Mouse (Mus musculus) midbrain, embryonic 10.5 days (tissue): ENCODE measurements around the gene Dip2b. TPM values are rescaled to one million over a fixed set of nuclear protein-coding genes. Genes with fewer than 3 reads are reported as not detected.

Source experiments
- DNase-seq: peaks from one replicate; pipeline ENCODE4 v3.0.0-alpha.2; 2017; ENCODE audit warnings: low spot score
- H3K27ac ChIP-seq: fragments of 300-500 bp; sonication (generic); replicated peaks from 2 replicates; pipeline ENCODE4 v1.5.1; 2016; ENCODE audit warnings: mild to moderate bottlenecking
- H3K27me3 ChIP-seq: fragments of 300-500 bp; sonication (generic); 2 replicates; pipeline ENCODE4 v1.6.1; 2016; ENCODE audit warnings: low read depth, mild to moderate bottlenecking; ENCODE audit not compliant: poor library complexity, severe bottlenecking
- H3K36me3 ChIP-seq: fragments of 300-500 bp; sonication (generic); 2 replicates; pipeline ENCODE4 v1.6.1; 2016; ENCODE audit warnings: mild to moderate bottlenecking, moderate library complexity
- H3K4me1 ChIP-seq: fragments of 300-500 bp; sonication (generic); 2 replicates; pipeline ENCODE4 v1.6.1; 2016
- H3K4me3 ChIP-seq: fragments of 300-500 bp; sonication (generic); 2 replicates; pipeline ENCODE4 v1.5.1; 2016; ENCODE audit warnings: mild to moderate bottlenecking, moderate library complexity
- H3K9me3 ChIP-seq: fragments of 300-500 bp; sonication (generic); replicated peaks from 2 replicates; pipeline ENCODE4 v1.6.1; 2016; ENCODE audit warnings: mild to moderate bottlenecking
- WGBS: fragments of 180-500 bp; shearing (Covaris S2); methylation state at CpG from one replicate; pipeline ENCODE4 v1.1.7; 2016; 5-methylcytosine and 5-hydroxymethylcytosine counted together
- polyA plus RNA-seq: library from polyadenylated mRNA; unstranded; fragments of >200 nt; fragmentation: Nextera tagmentation; extraction: Ambion mirVana; gene quantifications from 2 replicates; pipeline ENCODE4 v1.2.1, GENCODE M21; 2016

The Dip2b gene
- polyA plus RNA-seq, 1 experiment from 2014 or later = 16.4 TPM

DNA sequence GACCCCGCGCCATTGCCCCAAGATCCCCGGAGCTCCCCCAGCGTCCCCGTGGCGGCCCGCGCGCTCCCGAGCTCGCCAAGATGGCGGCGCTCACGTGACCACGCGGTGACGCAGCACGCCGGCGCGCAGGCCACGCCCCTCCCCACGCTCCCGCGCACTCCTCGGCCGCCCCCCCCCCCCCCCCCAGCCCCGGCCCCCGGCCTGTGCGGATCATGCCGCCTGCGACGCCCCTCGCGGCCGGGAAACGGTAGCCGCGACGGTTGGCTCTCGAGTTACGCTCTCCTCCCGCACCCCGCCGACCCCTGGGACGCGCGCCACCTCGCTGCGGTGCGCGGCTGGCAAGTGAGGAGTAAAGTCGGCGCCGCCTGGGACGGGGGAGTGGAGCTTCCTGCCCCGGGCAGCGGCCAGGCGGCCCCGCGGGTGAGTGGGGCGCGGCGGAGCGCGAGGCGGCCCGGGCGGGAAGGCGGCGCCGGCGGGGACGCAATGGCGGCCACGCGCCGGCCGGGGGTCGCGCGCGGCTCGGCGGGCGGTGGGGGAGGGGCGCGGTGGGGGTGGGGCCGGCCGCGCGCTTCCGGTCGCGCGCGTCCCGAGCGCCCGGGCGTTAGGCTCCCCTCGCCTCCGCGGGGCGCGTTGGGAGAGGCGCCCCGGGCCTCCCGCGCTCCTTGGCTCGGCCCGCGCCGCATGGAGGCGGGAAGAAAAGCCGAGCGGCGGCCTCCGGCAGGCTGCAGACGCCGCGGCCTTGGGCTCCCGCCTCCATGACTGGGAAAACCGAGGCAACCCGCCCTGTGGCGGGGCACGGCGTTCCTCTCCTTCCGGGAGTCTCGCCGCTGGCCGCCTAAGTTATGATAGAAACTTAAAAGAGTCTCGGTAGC is 189.4 kb downstream of the Dip2b start, which contains the start of gene Atf1:
TSS of gene Atf1 (plus strand) at position 157 of the 872 bp plus-strand sequence.
- DNase-seq = peak; percentile 93
- Histone ChIP-seq H3K4me3 (peak within 1 kb of the TSS; percentile 88), H3K36me3 (peaks cover 42% of the 10 kb centered on the region), H3K4me1 (peaks cover 23% of the 10 kb centered on the region), H3K9me3 (peaks cover 9% of the 10 kb centered on the region), H3K27me3 (no peaks in the 10 kb centered on the region), H3K27ac (peak within 1 kb of the TSS; percentile 100)
- WGBS = under 1% methylated on average over 72 of the region's 133 CpGs

DNA sequence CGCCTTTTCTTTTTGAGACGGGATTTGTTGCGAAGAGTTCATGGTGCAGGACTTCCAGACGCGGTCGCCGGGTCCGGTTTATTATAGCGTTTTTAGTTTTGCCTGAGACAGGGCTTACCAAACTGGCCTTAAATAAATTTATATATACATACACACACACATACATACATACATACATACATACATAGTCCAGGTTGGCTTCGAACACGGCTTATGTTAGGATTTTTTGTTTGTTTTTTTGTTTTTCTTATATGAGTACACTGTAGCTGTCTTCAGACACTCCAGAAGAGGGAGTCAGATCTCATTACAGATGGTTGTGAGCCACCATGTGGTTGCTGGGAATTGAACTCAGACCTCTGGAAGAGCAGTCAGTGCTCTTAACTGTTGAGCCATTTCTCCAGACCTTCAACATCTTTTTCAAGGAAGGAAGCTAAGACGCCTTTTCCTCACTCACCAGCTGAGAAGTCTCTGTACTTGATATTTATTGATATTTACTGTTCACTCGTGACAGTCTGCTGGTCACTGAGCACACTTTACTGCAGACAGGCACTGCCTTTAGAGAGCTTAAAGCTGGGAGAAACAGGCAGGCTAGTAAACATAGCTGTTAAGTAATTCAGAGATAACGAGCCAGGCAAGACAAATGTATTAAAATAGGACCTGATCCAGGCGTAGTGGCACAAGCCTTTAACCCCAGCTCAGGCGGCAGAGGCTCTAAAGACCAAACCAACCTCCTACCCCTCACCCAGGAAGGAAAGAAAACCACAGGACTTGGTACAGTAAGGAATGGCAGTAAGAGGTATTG is 190.3 kb downstream of the Dip2b start:
- DNase-seq = peak; percentile 12
- peaks cover 23% of the 10 kb centered on the region for H3K4me1 ChIP-seq
- 0 out of 2 replicates have a peak, but pooled peaks cover under 1% of the 10 kb centered on the region for H3K9me3 ChIP-seq
- H3K27ac ChIP-seq = peak overlapping the region; percentile 100
- peaks cover 42% of the 10 kb centered on the region for H3K36me3 ChIP-seq
- H3K4me3 ChIP-seq = peak overlapping the region; percentile 88
- WGBS = 22% methylated on average over 16 of the region's 16 CpGs
- H3K27me3 ChIP-seq = no peaks in the 10 kb centered on the region

DNA sequence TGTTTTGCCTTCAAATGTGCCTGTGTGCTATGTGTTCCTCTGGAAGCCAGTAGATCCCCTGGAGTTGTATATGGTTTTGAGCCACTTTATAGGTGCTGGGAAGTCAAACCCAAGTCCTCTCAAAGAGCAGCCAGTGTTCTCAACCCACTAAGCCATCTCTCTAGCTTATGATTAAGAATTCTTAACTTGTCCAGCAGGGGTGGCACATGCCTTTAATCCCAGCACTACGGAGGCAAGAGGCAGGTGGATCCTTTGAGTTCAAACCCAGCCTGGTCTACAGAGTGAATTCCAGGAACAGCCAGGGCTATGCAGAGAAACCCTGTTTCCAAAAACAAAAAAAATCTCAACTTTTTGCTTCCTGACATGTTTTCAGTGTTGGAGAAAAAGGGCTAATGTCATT is 192.2 kb downstream of the Dip2b start:
- Histone ChIP-seq H3K4me3 (no peak overlapping the region), H3K4me1 (peaks cover 23% of the 10 kb centered on the region), H3K36me3 (peaks cover 44% of the 10 kb centered on the region), H3K27ac (no peak overlapping the region), H3K27me3 (no peaks in the 10 kb centered on the region), H3K9me3 (no peaks in the 10 kb centered on the region)
- no peak for DNase-seq
- 73% methylated on average over 1 of the region's 1 CpGs for WGBS

DNA sequence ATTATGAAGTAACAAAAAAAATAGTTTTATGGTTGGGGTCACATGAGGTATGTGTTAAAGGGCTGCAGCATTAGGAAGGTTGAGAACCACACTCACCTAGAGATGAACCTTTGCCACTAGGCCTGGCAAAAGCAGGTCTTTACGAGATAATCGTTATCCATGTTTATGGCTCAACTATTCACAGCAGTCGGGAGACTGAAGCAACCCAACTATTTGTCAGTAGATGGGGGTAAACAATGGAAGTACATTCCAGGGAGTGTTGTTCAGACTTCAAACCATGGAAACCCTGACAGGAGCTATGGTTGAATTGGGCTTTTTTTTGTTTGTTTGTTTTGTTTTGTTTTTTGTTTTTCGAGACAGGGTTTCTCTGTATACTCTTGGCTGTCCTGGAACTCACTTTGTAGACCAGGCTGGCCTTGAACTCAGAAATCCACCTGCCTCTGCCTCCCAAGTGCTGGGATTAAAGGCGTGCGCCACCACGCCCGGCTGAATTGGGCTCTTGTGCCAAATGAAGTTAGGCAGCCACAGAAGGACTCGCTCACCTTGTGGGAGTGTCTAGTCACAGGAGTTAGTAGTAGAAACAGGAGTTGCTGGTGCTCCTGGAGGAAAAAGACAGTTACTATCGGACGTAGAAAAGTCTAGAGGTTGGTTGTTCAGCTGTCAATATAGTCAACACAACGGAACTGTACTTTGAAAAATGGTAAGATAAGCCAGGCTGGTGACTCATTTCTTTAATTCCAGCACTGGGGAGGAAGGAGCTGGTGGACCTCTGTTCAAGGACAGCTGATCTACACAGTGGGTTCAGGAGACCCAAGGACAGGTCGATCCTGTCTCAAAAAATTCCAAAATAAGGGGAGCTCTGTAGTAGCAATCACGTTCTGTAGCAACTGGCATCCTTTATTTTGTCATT is 193.4 kb downstream of the Dip2b start:
- 92% methylated on average over 14 of the region's 14 CpGs for WGBS

DNA sequence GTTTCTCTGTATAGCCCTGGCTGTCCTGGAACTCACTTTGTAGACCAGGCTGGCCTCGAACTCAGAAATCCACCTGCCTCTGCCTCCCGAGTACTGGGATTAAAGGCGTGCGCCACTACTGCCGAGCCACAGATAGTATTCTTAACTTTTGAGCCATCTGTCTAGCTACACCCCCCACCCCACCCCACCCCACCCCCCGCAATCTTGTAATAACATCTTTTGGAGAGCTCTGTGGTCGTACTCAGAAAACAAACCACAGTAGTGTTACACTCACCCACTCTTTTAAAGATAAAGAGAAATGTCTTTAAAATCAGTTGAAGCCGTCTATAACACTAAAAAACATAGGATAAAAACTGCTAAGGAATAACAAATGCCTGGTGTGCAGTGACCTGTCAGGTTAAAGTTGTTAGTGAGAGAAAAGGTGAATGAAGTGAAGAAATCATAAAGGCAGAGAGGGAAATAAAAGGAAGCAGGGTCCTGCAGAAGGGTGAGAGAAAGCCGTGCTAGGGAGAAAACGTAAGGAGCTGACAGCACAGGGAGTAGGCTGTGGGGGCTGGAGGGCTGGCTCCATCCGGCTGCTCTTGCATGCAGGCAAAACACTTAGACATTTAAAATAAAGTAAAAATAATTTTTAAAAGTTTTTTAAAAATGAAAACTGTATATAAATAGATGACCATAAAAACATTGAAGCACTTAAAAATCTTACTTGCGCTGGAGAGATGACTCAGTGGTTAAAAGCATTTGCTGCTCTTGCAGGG is 196.9 kb downstream of the Dip2b start:
- Histone ChIP-seq H3K36me3 (peaks cover 84% of the 10 kb centered on the region), H3K27me3 (no peaks in the 10 kb centered on the region)
- 95% methylated on average over 12 of the region's 12 CpGs for WGBS

More for the DNA sequence above, 193.4 kb downstream of the Dip2b start:
- no peak overlapping the region for H3K27ac ChIP-seq
- no peak for DNase-seq
- H3K4me1 ChIP-seq = peaks cover 18% of the 10 kb centered on the region
- no peak overlapping the region for H3K4me3 ChIP-seq
- H3K9me3 ChIP-seq = no peaks in the 10 kb centered on the region
- H3K27me3 ChIP-seq = no peaks in the 10 kb centered on the region
- peaks cover 52% of the 10 kb centered on the region for H3K36me3 ChIP-seq

DNA sequence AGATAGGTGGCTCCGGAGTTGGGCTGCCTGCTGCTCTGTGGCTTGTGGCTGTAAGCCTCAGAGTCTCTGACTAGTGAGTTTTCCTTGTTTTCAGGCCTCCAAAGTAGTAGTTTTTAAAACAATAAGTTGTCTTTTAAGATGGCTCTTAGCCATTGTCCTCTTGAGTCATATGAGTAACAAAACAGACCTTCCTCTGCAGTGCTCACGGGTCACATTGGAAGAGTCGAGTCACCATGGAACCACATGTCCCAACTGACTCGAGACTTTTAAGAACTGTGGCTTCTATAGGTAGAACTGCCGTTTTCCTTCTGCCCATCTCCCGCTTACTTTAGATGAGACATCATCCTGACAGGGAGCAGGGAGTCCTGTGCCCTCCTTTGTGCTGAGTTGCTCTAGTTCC is 198.5 kb downstream of the Dip2b start:
- Histone ChIP-seq H3K4me1 (no peaks in the 10 kb centered on the region), H3K4me3 (no peak overlapping the region), H3K9me3 (no peaks in the 10 kb centered on the region), H3K27ac (no peak overlapping the region), H3K36me3 (peaks cover 99% of the 10 kb centered on the region), H3K27me3 (no peaks in the 10 kb centered on the region)
- DNase-seq = no peak
- WGBS = 92% methylated on average over 6 of the region's 6 CpGs

More for the DNA sequence above, 196.9 kb downstream of the Dip2b start:
- H3K9me3 ChIP-seq = no peaks in the 10 kb centered on the region
- H3K4me3 ChIP-seq = no peak overlapping the region
- no peak for DNase-seq
- H3K4me1 ChIP-seq = no peaks in the 10 kb centered on the region
- H3K27ac ChIP-seq = no peak overlapping the region

DNA sequence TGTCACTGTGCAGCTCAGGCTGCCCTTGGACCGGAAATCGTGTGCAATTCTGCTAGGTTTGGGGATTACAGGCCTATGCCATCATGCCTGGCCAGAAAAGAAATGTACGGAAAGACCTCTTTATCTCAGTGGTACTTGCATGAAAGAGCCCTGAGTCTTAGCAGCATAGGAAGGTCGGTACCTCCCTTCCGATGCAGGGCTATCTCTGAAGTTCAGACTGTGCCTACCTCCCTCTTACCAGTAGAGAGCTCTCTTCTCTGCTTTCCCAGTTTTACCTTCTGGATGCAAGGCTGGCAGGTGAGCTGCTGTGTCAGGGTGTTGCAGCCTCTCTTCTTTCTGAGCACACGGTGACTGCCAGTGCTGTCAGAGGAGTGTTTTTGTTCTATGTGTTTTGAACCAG is 203.3 kb downstream of the Dip2b start:
- 93% methylated on average over 6 of the region's 6 CpGs for WGBS
- Histone ChIP-seq H3K36me3 (peaks cover 100% of the 10 kb centered on the region), H3K27ac (no peak overlapping the region), H3K27me3 (no peaks in the 10 kb centered on the region), H3K4me3 (no peak overlapping the region), H3K9me3 (no peaks in the 10 kb centered on the region), H3K4me1 (no peaks in the 10 kb centered on the region)
- DNase-seq = no peak

DNA sequence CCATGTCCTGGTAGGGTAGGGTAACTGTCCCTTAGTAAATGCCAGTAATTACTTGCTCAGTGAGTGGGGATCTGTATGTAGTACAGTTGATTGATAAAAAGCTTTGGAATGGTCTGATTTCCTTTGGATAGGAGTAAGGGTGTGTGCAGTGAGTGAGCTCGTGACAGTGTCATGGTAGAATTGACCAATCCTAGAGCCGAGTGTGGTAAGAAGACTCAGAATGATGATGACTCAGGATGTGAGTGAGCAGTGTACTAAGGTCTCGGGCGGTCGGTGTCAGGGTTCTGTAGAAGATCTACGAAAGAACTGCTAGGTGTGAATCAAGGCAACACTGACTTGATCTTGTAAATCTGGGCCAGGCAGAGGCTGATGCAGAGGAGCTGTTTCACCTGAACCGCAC is 207.5 kb downstream of the Dip2b start:
- Histone ChIP-seq H3K27me3 (no peaks in the 10 kb centered on the region), H3K27ac (no peak overlapping the region), H3K4me3 (no peak overlapping the region), H3K36me3 (peaks cover 100% of the 10 kb centered on the region), H3K9me3 (no peaks in the 10 kb centered on the region), H3K4me1 (no peaks in the 10 kb centered on the region)
- 94% methylated on average over 7 of the region's 7 CpGs for WGBS
- no peak for DNase-seq

DNA sequence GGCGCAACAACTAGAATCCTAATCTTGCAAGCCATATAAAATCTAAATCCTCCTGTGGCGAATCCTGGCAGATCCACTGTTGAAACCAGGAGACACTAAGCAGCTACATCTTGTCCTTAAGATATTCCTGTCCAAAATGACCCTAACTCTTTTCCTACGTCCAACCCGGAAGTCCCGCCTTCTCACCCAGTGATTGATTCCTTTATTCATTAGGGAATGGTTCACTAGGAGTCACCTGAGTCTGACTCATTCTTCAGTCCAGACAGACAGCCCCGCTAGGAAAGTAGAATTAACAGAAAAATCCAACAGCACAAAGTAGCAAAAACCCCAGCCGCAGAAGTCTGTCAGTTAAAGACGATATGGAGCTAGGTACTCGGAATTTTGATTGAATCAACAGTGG is 208.8 kb downstream of the Dip2b start:
- Histone ChIP-seq H3K27me3 (no peaks in the 10 kb centered on the region), H3K27ac (no peak overlapping the region), H3K36me3 (peaks cover 100% of the 10 kb centered on the region), H3K4me1 (no peaks in the 10 kb centered on the region), H3K4me3 (no peak overlapping the region), H3K9me3 (no peaks in the 10 kb centered on the region)
- WGBS = 96% methylated on average over 9 of the region's 9 CpGs
- no peak for DNase-seq

DNA sequence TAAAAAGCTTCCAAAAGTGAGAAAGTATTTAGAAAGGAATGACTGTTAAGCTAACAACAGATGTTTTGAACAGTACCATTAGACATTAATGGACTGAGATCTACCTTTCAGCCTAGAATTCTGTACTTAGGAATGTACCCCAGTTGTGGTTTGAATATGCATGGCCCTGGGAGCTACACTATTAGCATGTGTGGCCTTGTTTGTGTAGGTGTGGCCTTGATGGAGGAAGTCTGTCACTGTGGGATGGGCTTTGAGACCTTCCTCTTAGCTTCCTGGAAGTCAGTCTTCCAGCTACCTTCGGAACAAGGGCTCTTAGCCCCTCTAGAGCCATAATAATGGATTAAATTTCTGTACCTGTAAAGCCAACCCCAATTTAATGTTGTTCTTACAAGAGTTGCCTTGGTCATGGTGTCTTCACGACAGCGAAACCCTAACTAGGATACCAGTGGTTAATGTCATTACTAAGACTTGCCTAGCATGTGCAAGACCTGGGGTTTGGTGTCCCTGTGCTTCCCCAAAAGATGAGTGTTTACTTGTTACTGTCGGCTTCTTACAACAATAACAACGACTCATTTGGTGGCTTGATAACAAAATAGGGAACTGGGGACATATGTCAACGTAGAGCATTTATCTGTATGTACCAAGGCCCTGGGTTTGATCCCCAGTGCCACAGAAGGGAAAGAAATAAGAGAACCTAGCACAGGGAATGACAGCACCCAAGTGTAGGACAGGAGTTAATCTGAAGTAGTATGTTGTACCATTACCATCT is 210.4 kb downstream of the Dip2b start:
- H3K4me3 ChIP-seq = no peak overlapping the region
- no peaks in the 10 kb centered on the region for H3K4me1 ChIP-seq
- DNase-seq = no peak
- peaks cover 100% of the 10 kb centered on the region for H3K36me3 ChIP-seq
- 95% methylated on average over 6 of the region's 6 CpGs for WGBS
- no peaks in the 10 kb centered on the region for H3K27me3 ChIP-seq
- H3K27ac ChIP-seq = no peak overlapping the region
- no peaks in the 10 kb centered on the region for H3K9me3 ChIP-seq

DNA sequence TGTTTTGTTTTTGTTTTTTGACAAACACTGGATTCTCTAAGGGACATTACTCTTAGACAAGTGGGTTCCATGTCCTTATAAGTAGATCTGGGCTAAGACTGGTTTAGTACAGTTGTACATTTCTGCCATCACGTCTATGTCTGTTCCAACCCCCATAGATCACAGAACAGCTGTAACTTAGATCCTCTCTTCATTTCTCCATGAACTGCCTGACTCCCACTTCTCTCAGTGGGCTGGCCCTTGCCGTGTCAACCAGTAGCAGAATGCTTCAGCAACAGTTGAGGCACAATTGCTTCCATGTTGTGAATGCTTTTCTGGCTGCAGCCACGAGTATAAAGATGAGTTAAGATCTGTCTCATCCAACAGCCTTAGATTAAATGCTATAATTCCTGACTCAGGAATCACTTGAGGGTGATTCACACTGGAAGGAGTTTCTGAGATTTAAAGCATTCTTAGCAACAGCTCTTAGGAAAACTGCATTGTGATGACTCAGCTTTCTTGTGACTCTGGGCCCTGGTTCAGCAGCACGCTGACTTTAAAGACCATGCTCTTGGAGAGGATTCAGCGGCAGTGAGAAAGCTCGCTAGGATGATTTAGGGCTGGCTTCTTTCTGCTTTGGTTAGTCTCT is 212.8 kb downstream of the Dip2b start:
- no peak for DNase-seq
- Histone ChIP-seq H3K4me3 (no peak overlapping the region), H3K27ac (no peak overlapping the region), H3K4me1 (no peaks in the 10 kb centered on the region), H3K36me3 (peaks cover 100% of the 10 kb centered on the region), H3K27me3 (no peaks in the 10 kb centered on the region), H3K9me3 (no peaks in the 10 kb centered on the region)
- WGBS = 93% methylated on average over 6 of the region's 6 CpGs
